Mouse (Mus musculus) urinary bladder, postnatal 4 days (tissue): ENCODE measurements around the gene Barhl1.

Source experiments
- DNase-seq, 2 experiments: peaks; one replicate each; pipeline ENCODE4 v3.0.0; 2021 to 2022; ENCODE audit warnings: low spot score in 2 of 2

The Barhl1 gene

DNA sequence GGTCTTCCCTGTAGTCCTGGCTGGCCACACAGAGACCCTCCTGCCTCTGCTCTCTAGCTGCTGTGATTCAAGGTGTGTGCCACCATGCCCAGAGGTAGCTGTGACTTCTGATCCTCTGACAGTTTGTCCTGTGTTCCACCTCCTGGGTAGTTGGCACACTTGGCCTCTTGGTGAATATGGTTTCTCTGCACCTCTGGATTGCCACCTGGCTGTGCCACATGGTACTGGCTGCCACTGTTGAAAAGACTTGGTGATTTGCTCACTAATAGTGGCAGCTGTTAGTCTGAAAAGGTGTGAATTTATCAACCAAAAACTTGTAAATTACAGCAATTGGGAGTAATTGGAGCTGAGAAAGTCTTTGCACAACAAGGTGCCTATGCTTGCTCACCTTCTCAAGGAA is 52.6 kb downstream of the Barhl1 start:
- no peak for DNase-seq

GRCm38 (mm10) chr2:28860678-28861423 is 55.6 kb downstream of the Barhl1 start:
- DNase-seq, result no peak

GRCm38 (mm10) chr2:28859303-28859702 is 57.2 kb downstream of the Barhl1 start:
- no peak for DNase-seq
